Comparison of ENCODE assay signal across 11 mouse cellular contexts in genomic region chr9:114525891-114526290, GRCm38 (mm10). TPM values are rescaled to one million over a fixed set of nuclear protein-coding genes. Genes with fewer than 3 reads are reported as not detected.
DNase-seq lines count a peak whose midpoint lies in the region; ATAC-seq and TF ChIP-seq lines count a peak whose summit lies in the region.
"Had no signal": no experiment of that assay in that cellular context is flagged by ENCODE, and none has a peak within 500 bp of the region (broad histone marks: within the 10 kb centered on the region; RNA-seq: fewer than 3 reads in every experiment).

No protein-coding gene starts in this region.

- H3K9me3 ChIP-seq in E14TG2a.4 (ENCODE audit: low read length) = no peaks in the 10 kb centered on the region
- H3K9me3 ChIP-seq in hindbrain, embryonic 12.5 days (replicated peaks) = no peaks in the 10 kb centered on the region

- peaks cover 65% of the 10 kb centered on the region for H3K36me3 ChIP-seq in E14TG2a.4 (ENCODE audit: insufficient read depth, low read length)
- no peaks in the 10 kb centered on the region for H3K36me3 ChIP-seq in hindbrain, embryonic 12.5 days

- peak overlapping the region; percentile 23 for H3K4me2 ChIP-seq in hindbrain, embryonic 12.5 days (replicated peaks)

- 0 out of 2 replicates have a peak, but pooled peaks have one; percentile 18 for ATAC-seq in hindbrain, embryonic 12.5 days (ENCODE audit: low FRiP score)
- ATAC-seq: Patski had no signal

- WGBS in hindbrain, embryonic 12.5 days = 3% methylated on average over 8 of the region's 8 CpGs

- no peaks in the 10 kb centered on the region for H3K27me3 ChIP-seq in E14TG2a.4 (ENCODE audit: insufficient read depth, low read length)
- no peaks in the 10 kb centered on the region for H3K27me3 ChIP-seq in hindbrain, embryonic 12.5 days
- H3K27me3 ChIP-seq: Patski had no signal

- TF ChIP-seq CTCF in E14TG2a.4 (conservative IDR thresholded peaks at IDR 0.05; ENCODE audit: low read length) = no peak

- peak; percentile 9 for DNase-seq in kidney, postnatal 10 days
- DNase-seq in kidney, postnatal 25 days = no peak
- DNase-seq in R1 (ENCODE audit: low read depth, low spot score) = peak; percentile 91
- no peak for DNase-seq in left cerebral cortex, adult 9 months (ENCODE audit: low spot score in 2 of 2)
- DNase-seq in right cerebral cortex, postnatal 10 days (ENCODE audit: low spot score in 2 of 2) = no peak
- DNase-seq: cerebellum, adult 9-11 months; lung, adult 2 months had no signal

- peak overlapping the region; percentile 76 for H3K4me3 ChIP-seq in E14TG2a.4 (replicated peaks; ENCODE audit: low read length)
- H3K4me3 ChIP-seq in hindbrain, embryonic 12.5 days = no peak overlapping the region
- H3K4me3 ChIP-seq: left cerebral cortex, adult 2 months had no signal

- peaks cover 92% of the 10 kb centered on the region for H3K4me1 ChIP-seq in E14TG2a.4 (replicated peaks; ENCODE audit: low read depth, low read length)
- peaks cover 33% of the 10 kb centered on the region for H3K4me1 ChIP-seq in hindbrain, embryonic 12.5 days

- H3K27ac ChIP-seq in hindbrain, embryonic 12.5 days = peak overlapping the region; percentile 1; the same call in 1 of the 2 replicates
- H3K27ac ChIP-seq: left cerebral cortex, adult 2 months had no signal

- H3K9ac ChIP-seq in hindbrain, embryonic 12.5 days = no peak overlapping the region

RNA-seq across cellular contexts. Expression of gene C130032M10Rik, which starts 10.4 kb away (rescaled TPM):
- 0.31 and 0.46 TPM in 2 replicates for polyA plus RNA-seq in hindbrain, embryonic 12.5 days (2016; fragmentation: Nextera tagmentation; extraction: Ambion mirVana)
- polyA plus RNA-seq: lung, adult 2 months; Patski had no signal

RNA-seq across cellular contexts. Expression of gene Ccr4, which starts 21.2 kb away (rescaled TPM):
- not detected in 2 replicates for polyA plus RNA-seq in hindbrain, embryonic 12.5 days (2016; fragmentation: Nextera tagmentation; extraction: Ambion mirVana)
- polyA plus RNA-seq: Patski had no signal

RNA-seq across cellular contexts. Expression of gene Trim71, which starts 38.3 kb away (rescaled TPM):
- polyA plus RNA-seq in hindbrain, embryonic 12.5 days (2016; fragmentation: Nextera tagmentation; extraction: Ambion mirVana) = 1.2 and 1.3 TPM in 2 replicates
- polyA plus RNA-seq: Patski had no signal

Comparison
In these comparisons a context has a peak if more than half of its experiments do, and no peak if none do; other contexts are left out.
1. DNase-seq: peak in kidney, postnatal 10 days (single experiment) and R1 (single experiment); none in kidney, postnatal 25 days (0 of 2), left cerebral cortex, adult 9 months (0 of 2) and right cerebral cortex, postnatal 10 days (0 of 2).